ENCODE assay signal across 9 mouse cellular contexts in genomic region chr4:108360136-108361055, GRCm38 (mm10). TPM values are rescaled to one million over a fixed set of nuclear protein-coding genes. Genes with fewer than 3 reads are reported as not detected.
DNase-seq lines count a peak whose midpoint lies in the region; ATAC-seq lines count a peak whose summit lies in the region.
"Had no signal": no experiment of that assay in that cellular context is flagged by ENCODE, and none has a peak within 500 bp of the region (broad histone marks: within the 10 kb centered on the region; RNA-seq: fewer than 3 reads in every experiment).

No protein-coding gene starts in this region.

- H3K9me3 ChIP-seq in forebrain, embryonic 11.5 days (ENCODE audit: control insufficient read depth, low read length) = no peaks in the 10 kb centered on the region
- no peaks in the 10 kb centered on the region for H3K9me3 ChIP-seq in stomach, embryonic 14.5 days (ENCODE audit: control insufficient read depth, low read depth, low read length)

- no peak overlapping the region for H3K4me3 ChIP-seq in forebrain, embryonic 11.5 days (ENCODE audit: low read depth, low read length)
- peak overlapping the region; percentile 14 for H3K4me3 ChIP-seq in stomach, embryonic 14.5 days (ENCODE audit: low read depth, low read length)
- H3K4me3 ChIP-seq: myocyte had no signal

- intact Hi-C loops in heart, postnatal 36 days (cut with DNase I) = no loop called here
- intact Hi-C loops in left cerebral cortex, postnatal 14 days (cut with DNase I) = no loop called here

- H3K36me3 ChIP-seq in forebrain, embryonic 11.5 days (ENCODE audit: control insufficient read depth, insufficient read depth, low read length) = no peaks in the 10 kb centered on the region
- H3K36me3 ChIP-seq in stomach, embryonic 14.5 days (ENCODE audit: control insufficient read depth, insufficient read depth, low read length) = no peaks in the 10 kb centered on the region

- peaks cover 37% of the 10 kb centered on the region for H3K4me1 ChIP-seq in forebrain, embryonic 11.5 days (replicated peaks; ENCODE audit: control insufficient read depth, insufficient read depth, low read length)
- peaks cover 37% of the 10 kb centered on the region for H3K4me1 ChIP-seq in stomach, embryonic 14.5 days (ENCODE audit: control insufficient read depth, insufficient read depth, low read length)

- 6% methylated on average over 28 of the region's 28 CpGs for WGBS in forebrain, embryonic 11.5 days
- 8% methylated on average over 28 of the region's 28 CpGs for WGBS in stomach, embryonic 14.5 days

- peak overlapping the region; percentile 88 for H3K27ac ChIP-seq in forebrain, embryonic 11.5 days (ENCODE audit: low read depth, low read length)
- H3K27ac ChIP-seq in stomach, embryonic 14.5 days (ENCODE audit: low read length) = peak overlapping the region; percentile 78

- peak overlapping the region; percentile 8; the same call in 1 of the 2 replicates for H3K4me2 ChIP-seq in forebrain, embryonic 11.5 days (ENCODE audit: low read depth, low read length, severe bottlenecking)
- peak overlapping the region; percentile 26 for H3K4me2 ChIP-seq in stomach, embryonic 14.5 days (replicated peaks; ENCODE audit: low read depth, low read length)

- H3K9ac ChIP-seq in forebrain, embryonic 11.5 days (ENCODE audit: low read length) = peak overlapping the region; percentile 40; the same call in 1 of the 2 replicates
- no peak overlapping the region; the same call in 1 of the 2 replicates for H3K9ac ChIP-seq in stomach, embryonic 14.5 days (replicated peaks; ENCODE audit: low read depth, low read length)

- ATAC-seq in forebrain, embryonic 11.5 days (replicated peaks; ENCODE audit: low FRiP score) = peak; percentile 73
- peak; percentile 48; the same call in 1 of the 2 replicates for ATAC-seq in megakaryocyte-erythroid progenitor cell, adult 5-6 weeks (replicated peaks; ENCODE audit: low FRiP score, low TSS enrichment, poor library complexity, severe bottlenecking)
- peak; percentile 76 for ATAC-seq in stomach, embryonic 14.5 days (ENCODE audit: insufficient number of reproducible peaks, insufficient read depth, low FRiP score, low read depth)

- H3K27me3 ChIP-seq in forebrain, embryonic 11.5 days (ENCODE audit: control insufficient read depth, insufficient read depth, low read length) = no peaks in the 10 kb centered on the region
- no peaks in the 10 kb centered on the region for H3K27me3 ChIP-seq in stomach, embryonic 14.5 days (ENCODE audit: control insufficient read depth, insufficient read depth, low read length)

- peak; percentile 24 to 29 for DNase-seq in left cerebral cortex, adult 18-20 months (ENCODE audit: low spot score in 2 of 2)
- no peak for DNase-seq in left cerebral cortex, adult 11 months (ENCODE audit: low spot score)
- peak; percentile 94 for DNase-seq in forebrain, embryonic 11.5 days (ENCODE audit: low spot score)
- DNase-seq in heart, postnatal 36 days = peak; percentile 52 to 59
- DNase-seq in left cerebral cortex, postnatal 14 days (ENCODE audit: low spot score in 2 of 2) = peak; percentile 76 to 84
- DNase-seq in natural killer cell, adult 2 months (ENCODE audit: low spot score in 2 of 2) = no peak

RNA-seq across cellular contexts. Expression of gene Shisal2a, which starts 22.8 kb away (rescaled TPM):
- total RNA-seq in left cerebral cortex, adult 18-20 months (2021) = not detected
- 1.7 and 3.0 TPM in 2 replicates for polyA plus RNA-seq in forebrain, embryonic 11.5 days (2014; fragmentation: Nextera tagmentation; extraction: Ambion mirVana)
- not detected for total RNA-seq in heart, postnatal 36 days (2021)
- not detected for total RNA-seq in left cerebral cortex, postnatal 14 days (2021)
- not detected in 2 replicates for total RNA-seq in megakaryocyte-erythroid progenitor cell, adult 5-6 weeks (2014; fragmentation: Nextera tagmentation)
- not detected in 2 replicates for total RNA-seq in megakaryocyte-erythroid progenitor cell, adult 5-6 weeks (2017)
- polyA plus RNA-seq in stomach, embryonic 14.5 days (2014; fragmentation: Nextera tagmentation; extraction: Ambion mirVana) = 2.0 and 2.8 TPM in 2 replicates

RNA-seq across cellular contexts. Expression of gene Coa7, which starts 32.5 kb away (rescaled TPM):
- total RNA-seq in left cerebral cortex, adult 18-20 months (2021) = 10 to 100 TPM; 27.7 to 30.7 TPM
- 54.5 and 56.8 TPM in 2 replicates for polyA plus RNA-seq in forebrain, embryonic 11.5 days (2014; fragmentation: Nextera tagmentation; extraction: Ambion mirVana)
- total RNA-seq in heart, postnatal 36 days (2021) = 10 to 100 TPM; 31.8 to 38.1 TPM
- 10 to 100 TPM; 30.9 to 36.5 TPM for total RNA-seq in left cerebral cortex, postnatal 14 days (2021)
- 12.8 and 27.1 TPM in 2 replicates for total RNA-seq in megakaryocyte-erythroid progenitor cell, adult 5-6 weeks (2014; fragmentation: Nextera tagmentation)
- total RNA-seq in megakaryocyte-erythroid progenitor cell, adult 5-6 weeks (2017) = 5.9 and 16.1 TPM in 2 replicates
- 46.3 and 48.0 TPM in 2 replicates for polyA plus RNA-seq in stomach, embryonic 14.5 days (2014; fragmentation: Nextera tagmentation; extraction: Ambion mirVana)

RNA-seq across cellular contexts. Expression of gene Gpx7, which starts 46.4 kb away (rescaled TPM):
- 1 to 10 TPM; 3.5 to 5.3 TPM for total RNA-seq in left cerebral cortex, adult 18-20 months (2021)
- polyA plus RNA-seq in forebrain, embryonic 11.5 days (2014; fragmentation: Nextera tagmentation; extraction: Ambion mirVana) = 38.7 and 39.3 TPM in 2 replicates
- total RNA-seq in heart, postnatal 36 days (2021) = 1 to 10 TPM; 8.9 to 9.9 TPM
- total RNA-seq in left cerebral cortex, postnatal 14 days (2021) = 10 to 100 TPM in 1 of 2 experiments, 1 to 10 TPM in 1; 9.4 to 10.1 TPM
- total RNA-seq in megakaryocyte-erythroid progenitor cell, adult 5-6 weeks (2014; fragmentation: Nextera tagmentation) = not detected in 2 replicates
- 0.61 and 0.94 TPM in 2 replicates for total RNA-seq in megakaryocyte-erythroid progenitor cell, adult 5-6 weeks (2017)
- 65.4 and 65.8 TPM in 2 replicates for polyA plus RNA-seq in stomach, embryonic 14.5 days (2014; fragmentation: Nextera tagmentation; extraction: Ambion mirVana)

RNA-seq across cellular contexts. Expression of gene Zyg11b, which starts 59.5 kb away (rescaled TPM):
- total RNA-seq in left cerebral cortex, adult 18-20 months (2021) = 10 to 100 TPM; 92.2 to 94.5 TPM
- polyA plus RNA-seq in forebrain, embryonic 11.5 days (2014; fragmentation: Nextera tagmentation; extraction: Ambion mirVana) = 24.3 and 28.8 TPM in 2 replicates
- 10 to 100 TPM; 37.8 to 39.9 TPM for total RNA-seq in heart, postnatal 36 days (2021)
- total RNA-seq in left cerebral cortex, postnatal 14 days (2021) = 100 to 1,000 TPM; 132 to 137 TPM
- total RNA-seq in megakaryocyte-erythroid progenitor cell, adult 5-6 weeks (2014; fragmentation: Nextera tagmentation) = 8.8 and 11.3 TPM in 2 replicates
- total RNA-seq in megakaryocyte-erythroid progenitor cell, adult 5-6 weeks (2017) = 12.5 and 17.6 TPM in 2 replicates
- polyA plus RNA-seq in stomach, embryonic 14.5 days (2014; fragmentation: Nextera tagmentation; extraction: Ambion mirVana) = 15.1 and 18.1 TPM in 2 replicates

Comparison
In these comparisons a context has a peak if more than half of its experiments do, and no peak if none do; other contexts are left out.
1. DNase-seq: peak in left cerebral cortex, adult 18-20 months (2 of 2), forebrain, embryonic 11.5 days (single experiment), heart, postnatal 36 days (2 of 2) and left cerebral cortex, postnatal 14 days (2 of 2); none in left cerebral cortex, adult 11 months (single experiment) and natural killer cell, adult 2 months (0 of 2).
2. Peak in every context shown above with its lines, with median percentiles within 50 percentile points of each other: ATAC-seq.